Mouse (Mus musculus): ENCODE results near the gene Irf2.

The Irf2 gene

DNA sequence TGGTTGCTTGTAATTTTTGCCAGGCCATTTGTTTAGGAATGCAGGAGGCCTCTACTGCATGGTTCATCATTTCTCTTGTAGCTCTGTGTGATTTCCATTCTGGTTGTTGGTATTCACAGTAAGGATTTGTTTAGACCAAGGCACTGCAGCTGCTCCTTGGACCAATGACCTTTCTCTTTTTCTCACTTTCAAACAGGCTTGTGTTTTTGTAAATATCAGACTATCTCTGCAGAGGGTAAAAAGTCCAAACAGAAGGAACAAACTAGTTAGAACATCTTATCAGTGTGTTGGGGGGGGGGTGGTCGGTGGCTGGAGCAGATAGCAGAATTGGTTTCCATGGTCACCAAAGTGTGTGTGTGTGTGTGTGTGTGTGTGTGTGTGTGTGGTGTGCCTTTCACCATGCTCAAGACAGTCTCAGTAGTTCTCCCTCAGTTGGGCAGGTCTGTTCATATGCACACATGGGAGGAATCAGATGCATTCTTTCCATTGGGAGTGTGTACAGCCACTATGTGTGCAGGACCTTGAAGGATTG lies 61.7 kb downstream of the Irf2 start:
- no peak for DNase-seq (ENCODE audit: low spot score in 2 of 2)

DNA sequence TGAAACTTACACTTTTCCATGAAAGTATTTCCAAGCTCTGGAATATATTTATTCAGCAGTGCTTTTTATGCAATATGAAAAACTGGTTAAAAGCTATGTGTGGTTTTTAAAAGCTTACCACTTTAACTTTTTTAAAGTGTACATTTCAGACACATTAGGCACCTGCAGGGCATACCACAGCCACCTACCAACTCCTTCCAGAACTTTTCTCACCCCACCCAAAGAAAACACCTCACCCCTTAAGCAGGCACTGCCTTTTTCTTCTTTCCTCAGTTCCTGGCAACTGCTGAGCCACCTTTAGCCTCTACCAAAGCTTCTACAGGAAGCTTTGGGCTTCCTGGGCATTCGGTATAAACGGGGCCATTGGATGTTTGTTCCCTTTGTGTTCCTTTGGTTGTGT lies 62.5 kb downstream of the Irf2 start:
- DNase-seq (ENCODE audit: low spot score in 2 of 2): no peak

DNA sequence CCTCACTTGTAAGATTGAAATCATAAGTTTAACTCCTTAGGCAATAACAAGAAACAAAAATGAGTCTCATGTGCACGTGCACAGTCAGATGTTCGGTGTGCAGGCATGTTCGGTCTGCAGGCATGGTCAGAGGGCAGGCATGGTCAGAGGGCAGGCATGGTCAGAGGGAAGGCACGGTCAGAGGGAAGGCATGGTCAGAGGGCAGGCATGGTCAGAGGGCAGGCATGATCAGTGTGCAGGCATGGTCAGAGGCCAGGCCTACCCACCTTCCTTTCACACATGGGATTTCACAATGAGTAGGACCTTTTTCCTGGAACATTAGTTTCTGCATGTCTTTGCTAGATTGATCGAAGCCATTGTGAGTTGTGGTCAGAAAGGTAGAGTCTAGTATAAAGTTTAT lies 65.2 kb downstream of the Irf2 start:
- DNase-seq (ENCODE audit: low spot score in 2 of 2): no peak

DNA sequence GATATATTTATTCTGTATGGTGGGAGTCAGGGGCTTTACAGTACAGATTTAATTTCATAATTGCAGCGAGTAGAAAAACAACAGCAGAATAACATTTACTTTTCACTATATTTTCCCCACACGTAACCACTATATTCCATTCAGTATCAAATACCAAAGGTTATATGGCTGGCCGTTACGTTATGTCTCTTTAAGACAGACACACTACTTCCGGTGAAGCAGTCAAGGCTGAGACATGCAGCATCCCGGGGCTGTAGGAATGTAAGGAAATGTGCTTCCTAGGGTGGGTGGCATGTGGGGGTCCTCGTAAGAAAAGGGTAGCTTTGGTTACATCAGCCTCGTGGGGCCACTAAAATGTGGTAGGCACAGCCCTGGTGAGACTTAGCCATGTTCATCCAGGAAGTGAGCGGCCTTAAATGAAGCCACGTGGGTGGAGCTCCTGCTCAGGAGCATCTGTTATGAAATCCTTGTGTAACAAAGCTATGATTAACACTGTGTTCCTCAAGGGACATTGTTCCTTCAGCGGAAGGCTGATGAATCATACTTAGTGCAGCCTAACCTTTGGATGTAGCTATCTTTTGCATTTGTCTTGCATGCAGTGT lies 71.6 kb downstream of the Irf2 start:
- DNase-seq (ENCODE audit: low spot score in 2 of 2): no peak

DNA sequence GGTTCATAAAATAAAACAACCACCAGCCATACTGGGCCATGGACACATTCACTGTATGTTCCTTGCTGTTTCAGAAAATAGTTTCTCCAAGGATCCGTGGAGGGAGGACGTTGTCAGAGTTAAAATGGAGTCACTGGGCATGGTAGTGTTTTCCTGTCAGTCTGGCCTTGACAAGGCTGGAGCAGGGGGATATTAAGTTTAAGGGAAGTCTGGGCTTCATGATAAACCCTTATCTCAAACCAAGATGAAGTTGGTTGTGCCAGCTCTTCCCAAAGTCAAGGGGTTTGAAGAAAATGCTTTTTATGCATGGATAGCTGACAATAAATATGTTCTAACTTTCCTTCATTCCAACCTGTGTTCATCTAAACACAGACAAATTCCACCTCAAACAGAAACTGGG lies 72.4 kb downstream of the Irf2 start:
- DNase-seq (ENCODE audit: low spot score in 2 of 2): no peak

DNA sequence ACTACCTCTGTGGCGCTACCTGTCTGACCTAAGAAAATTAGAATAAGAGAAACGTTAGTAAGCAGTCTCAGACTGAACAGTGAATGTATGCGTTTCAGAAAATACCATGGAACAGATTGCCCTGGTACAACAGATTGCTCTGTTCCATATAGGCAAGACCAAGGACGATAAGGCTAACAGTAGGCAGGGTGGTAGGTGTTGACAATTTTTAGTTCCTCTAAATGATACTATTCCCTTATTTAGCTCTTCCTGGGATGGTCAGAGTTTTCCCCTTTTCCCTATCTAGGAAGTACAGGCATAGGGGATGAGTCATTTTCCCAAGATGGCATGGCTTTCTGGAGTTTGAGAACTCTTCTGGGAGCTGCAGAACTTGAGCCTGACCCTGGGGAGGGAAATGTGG lies 73.4 kb downstream of the Irf2 start:
- no peak for DNase-seq (ENCODE audit: low spot score in 2 of 2)

DNA sequence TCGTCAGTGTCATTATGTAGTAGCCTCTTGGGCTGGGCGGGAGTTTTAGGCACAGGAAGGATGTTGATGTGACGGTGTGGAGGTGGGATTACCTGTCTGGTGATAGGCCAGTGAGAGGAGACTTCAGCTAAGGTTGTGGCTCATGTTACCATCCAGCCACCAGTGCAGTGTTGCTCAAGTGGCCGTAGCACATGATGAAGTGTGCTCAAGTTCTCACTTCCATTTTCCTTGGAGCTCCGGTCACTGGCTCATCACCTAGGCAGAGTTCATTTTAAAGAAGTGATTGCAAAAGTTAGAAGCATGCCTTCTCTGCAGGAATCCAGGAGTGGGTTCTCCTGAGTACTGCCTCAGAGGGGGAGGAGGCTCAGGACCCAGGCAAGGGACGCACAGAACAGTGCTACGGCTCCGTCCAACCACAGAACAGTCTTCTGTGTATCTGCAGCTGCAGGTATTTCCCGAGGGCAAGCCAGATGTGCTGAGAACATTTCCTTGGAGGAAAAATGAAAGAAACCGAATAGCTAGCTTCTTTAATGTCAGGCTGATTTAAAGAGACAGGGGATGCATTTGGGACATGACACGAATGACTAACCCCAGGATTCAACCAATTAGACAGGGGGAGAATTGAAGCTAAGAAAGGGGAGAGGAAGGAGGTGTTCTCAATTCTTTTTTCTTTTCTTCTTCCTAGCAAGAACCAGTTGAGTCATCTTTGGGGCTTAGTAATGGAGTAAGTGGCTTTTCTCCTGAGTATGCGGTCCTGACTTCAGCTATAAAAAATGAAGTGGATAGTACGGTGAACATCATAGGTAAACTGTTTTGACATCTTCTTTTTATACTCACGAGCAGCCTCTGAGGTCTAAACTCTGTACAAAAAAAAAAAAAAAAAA lies 78.8 kb downstream of the Irf2 start:
- DNase-seq (ENCODE audit: low spot score in 2 of 2): no peak

DNA sequence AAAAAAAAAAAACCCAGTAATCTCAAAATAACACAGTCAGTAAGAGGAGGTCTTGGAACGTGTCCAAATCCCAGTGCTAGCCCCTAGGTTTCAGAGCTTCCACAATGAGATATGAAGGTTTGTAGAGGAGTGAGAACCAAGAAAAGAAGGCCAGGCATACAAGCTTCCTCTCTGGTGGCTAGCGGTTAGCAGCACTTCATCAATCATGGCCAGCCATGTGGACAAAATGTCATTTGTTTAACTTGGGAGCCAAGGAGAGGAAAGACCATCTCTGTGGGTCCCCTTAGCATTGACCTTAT lies 79.4 kb downstream of the Irf2 start:
- DNase-seq (ENCODE audit: low spot score in 2 of 2): no peak

DNA sequence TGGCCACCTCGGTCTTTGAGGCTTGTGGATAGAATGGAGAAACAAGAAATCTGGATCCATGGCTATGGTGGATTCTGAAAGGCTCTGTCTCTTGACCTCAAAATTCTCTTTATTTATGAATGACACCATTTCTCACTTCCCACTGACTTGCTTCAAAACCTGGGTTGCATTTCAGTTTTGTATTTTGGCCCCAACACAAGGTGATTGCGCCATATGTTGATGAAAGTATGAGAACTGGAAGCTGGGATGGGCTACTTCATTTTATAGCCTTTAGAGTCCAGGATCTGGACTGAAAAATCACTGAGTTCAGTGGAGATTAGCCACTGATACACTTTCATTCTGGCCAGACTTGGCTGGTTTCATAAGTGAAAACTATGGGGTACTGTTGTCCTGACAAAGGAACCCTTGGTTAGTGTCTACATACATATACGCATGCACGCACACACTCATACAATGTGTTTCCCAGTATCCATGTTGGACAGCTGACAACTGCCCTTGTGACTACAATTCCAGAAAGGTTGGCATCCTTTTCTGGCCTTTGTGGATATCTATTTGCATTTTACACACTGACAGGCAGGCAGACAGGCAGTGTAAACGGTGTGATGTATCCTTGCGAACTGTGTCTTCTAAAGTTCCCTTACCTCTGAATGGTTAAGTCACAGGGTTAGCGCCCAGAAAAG lies 89.3 kb downstream of the Irf2 start:
- DNase-seq (ENCODE audit: low spot score in 2 of 2): no peak

DNA sequence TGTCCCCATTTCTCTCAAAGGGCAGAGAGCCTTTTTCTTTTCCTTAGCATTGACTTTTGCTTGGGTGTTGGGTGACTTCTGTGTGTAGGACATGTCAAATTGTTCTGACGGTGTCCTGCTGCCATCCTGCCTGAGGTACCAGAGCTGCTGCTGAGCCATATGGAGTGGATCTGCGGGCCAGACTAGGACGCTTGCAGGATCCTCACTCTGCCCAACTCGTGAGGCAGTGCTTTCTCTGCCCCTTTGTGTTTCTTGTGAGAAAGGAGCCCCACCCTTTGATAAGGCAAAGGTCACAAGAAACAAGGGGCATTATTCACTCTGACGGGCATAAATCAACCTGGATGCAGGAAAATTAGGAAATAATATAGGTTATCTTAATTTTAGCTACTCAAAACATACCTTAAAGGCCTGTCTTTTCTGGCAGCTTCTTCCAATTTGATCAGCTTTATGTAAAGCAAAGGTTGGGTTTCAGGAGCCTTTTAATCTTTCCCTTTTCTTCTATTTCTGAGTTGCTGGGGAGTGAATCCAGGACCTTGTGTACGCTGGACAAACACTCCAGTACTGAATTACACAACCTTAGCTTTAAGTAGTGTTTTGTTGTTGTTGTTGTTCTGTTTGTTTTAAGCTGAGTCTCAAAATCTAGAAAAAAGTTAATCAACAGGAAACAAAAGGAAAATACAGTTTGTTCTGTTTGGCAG lies 90.0 kb downstream of the Irf2 start:
- no peak for DNase-seq (ENCODE audit: low spot score in 2 of 2)

DNA sequence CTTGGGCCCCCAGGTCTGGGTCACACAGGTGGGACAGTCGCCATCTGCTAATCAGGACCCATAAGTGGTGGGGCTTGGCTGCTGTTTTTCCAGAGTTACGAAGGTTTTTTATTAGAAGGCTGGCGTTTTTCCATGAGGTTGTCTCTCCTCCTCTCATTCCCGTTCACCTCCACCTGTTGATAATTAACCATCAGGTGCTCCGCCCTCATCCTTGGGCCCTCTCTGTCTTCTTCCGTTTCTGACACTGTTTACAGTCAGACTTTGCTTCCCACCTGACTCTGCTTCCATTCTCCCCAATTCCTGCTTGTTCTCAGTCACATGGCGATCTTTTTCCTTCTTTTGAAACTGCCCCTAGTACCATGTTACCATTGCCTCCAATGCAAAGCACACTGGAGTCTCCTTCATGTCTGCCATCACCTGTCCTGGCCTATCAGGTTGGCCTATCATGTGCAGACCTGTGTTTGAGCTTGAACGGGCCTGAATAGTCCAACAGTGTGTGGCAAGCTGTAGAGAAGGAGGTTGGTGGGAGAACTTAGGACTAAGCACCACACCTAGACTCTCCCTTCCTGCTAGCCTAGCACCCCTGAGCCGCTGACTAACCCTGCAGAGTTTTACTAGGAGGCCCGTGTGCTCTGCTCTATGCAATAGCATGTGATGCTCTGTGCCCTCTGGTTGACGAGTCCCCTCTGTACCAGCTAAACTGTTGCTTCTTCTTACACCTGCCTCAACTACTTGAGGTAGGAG lies 90.8 kb downstream of the Irf2 start:
- no peak for DNase-seq (ENCODE audit: low spot score in 2 of 2)

DNA sequence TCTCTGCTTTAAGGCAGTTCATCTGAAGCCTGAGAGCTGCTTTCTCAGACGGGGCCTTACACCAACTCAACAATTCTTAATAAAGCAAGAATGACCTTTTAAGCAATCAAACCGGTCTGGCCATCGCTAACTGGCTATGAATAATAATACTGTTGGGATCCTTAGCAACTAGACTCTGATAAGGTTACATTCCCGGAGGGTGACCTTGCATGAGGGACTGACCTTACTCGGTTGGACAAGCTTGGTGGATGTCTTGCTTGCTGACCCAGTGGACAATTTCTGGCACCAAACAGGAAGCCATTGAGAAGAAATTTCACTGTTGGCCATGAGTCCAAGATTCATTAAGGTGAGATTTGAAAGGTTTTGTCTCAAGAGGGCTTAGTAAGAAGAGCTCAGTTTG lies 92.4 kb downstream of the Irf2 start:
- no peak for DNase-seq (ENCODE audit: low spot score in 2 of 2)

DNA sequence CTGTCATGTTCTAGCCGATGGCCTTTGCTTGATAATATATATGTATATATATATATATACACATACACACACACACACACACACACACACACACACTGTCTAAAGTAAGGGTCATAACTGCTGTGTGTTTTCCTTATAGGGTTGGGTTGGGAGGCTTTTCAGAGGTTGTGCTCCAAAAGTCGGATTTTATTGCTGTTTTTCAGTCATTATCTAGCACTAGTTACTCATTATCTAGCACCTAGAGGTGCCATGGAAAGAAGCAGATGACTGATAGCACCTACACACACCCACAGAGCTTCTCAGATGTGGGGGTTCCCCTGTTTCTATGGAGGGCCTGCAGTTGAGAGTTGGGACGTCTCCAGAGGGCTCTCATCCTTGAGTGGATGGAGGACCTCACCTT lies 92.9 kb downstream of the Irf2 start:
- no peak for DNase-seq (ENCODE audit: low spot score in 2 of 2)

DNA sequence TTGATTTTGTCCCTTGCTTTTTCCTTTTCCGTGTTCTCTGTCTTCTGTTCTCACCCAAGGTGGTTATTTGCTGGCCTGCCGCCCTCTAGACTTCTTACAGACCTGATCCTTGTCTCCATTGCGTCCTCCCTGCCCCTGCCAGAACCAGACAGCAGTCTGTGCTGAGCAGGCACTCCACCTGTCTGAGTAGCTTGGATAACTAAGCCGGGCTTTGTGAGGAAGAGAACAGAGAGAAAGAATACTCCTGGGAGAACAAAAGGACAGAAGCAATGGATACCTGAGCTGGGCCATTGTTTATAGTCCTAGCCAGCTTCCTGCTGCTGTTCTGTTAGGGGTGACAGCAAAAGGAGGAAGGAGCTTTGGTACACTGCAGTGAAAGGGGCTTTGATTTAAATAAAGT lies 94.2 kb downstream of the Irf2 start:
- no peak for DNase-seq (ENCODE audit: low spot score in 2 of 2)

DNA sequence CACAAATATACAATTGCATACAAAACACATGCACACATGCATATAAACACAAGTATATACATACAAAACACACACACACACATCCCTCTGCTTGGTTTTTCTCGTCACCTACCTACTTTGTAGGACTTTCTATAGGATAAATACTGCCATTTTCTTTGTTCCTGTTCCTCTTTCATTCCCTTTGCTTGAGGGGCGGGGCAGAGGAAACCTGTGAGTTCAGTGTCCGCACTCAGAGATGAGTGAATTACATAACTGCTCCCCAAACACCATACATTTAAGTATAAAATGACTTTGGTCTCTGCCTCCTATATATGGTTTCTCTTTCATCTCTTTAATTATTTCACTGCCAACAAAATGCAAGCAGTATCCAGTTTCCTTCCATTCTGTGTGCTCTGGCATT lies 94.9 kb downstream of the Irf2 start:
- no peak for DNase-seq (ENCODE audit: low spot score in 2 of 2)

DNA sequence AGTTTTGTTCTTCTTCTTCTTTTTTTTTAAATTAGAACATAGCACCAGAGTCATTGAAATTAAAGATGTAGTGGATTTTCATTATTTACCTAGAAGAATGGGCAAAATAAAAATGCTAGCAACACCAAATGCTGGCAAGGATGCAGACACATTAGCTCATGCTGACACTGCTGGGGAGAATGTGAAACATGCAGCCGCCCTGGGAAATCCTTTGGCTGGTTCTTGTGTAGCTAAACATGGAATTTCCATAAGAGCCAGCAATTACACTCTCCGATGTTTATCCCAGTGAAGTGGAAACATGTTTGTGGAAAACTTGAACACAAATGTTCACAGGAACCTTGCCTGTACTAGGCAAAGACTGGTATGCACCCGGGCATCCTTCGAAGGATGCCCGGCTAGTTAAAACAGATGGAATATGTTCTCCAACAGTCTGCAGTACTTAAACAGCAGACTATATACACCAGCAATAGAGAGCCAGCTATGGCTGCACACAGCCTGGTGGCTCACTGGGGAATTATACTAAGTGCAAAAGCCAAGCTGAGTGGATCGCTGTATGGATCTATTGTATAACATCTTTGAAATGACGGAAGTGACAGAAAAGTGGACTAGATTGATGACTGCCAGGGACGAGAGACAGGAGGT lies 96.6 kb downstream of the Irf2 start:
- DNase-seq (ENCODE audit: low spot score in 2 of 2): no peak

DNA sequence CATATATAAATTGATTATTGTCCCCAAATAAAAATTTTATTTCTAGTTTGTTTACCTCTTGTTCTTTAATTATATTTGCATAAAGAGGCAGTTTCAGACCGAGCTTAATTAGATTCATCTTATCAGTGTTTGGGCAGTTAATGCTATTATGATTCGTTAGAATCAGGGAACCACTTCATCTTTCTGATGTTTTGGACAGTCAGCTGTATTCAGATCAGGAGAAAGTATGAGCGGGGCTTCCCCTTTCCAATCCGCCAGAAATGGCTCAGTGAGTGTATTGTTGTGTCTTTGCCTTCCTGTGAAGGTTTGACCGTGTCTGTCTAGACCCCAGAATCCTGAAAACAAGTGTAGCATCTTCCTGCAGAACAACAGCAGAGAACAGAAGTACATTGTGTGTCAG lies 97.4 kb downstream of the Irf2 start:
- no peak for DNase-seq (ENCODE audit: low spot score in 2 of 2)

DNA sequence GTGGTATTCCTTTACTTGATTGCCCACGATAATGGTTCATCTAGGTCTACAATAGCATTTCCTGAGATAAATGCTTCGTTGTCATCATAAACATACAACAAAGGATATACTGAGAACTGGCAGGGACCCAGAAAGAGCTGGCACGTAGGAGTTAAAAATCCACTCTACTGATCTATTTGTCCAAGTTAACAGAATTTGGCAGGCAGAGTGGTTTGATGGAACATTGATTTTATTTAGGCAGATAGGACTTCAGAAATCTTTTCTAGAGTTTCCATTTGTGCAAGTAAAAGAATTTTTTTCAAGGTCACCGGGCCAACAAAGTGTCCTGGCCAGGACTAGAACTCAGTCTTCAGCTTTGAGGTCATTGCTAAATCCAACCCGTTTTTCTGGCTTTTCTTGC lies 98.5 kb downstream of the Irf2 start:
- DNase-seq (ENCODE audit: low spot score in 2 of 2): no peak

DNA sequence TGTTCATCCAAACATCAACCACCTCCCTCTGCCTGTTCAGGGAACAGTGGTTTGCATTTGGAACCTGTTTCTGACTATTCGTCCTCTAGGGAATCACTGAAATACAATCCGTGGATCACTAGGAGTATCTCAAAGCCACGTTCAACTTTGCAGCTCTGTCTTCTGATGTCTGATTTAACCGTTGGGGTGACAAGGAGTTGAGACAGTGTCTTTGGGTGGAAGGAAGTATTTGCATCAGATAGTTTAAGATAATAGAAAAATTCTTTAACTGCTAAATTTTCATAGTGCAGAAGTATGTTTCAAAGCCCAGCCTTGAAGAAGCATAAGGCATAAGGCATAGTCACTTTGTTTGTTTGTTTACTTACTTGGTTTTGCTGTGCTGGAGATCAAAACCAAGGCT lies 100.9 kb downstream of the Irf2 start:
- DNase-seq (ENCODE audit: low spot score in 2 of 2): no peak

DNA sequence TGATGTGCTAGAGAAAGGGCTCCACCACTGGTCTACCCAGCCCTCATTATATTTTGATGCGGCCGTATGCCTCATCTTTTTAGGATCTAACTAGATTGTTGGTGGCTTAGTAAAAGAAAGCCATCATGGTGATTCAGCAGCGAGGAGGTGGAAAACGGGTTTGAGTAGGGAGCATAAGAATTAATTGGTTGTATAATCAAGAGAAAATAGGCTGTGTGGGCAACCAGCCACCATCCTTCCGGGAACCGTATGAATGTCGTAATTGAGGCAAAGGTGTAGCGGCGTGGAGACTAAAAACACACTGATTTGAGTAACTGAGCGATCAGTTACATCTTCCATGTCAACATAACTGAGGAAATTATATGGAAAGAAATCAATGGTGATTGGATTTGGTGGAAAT lies 101.3 kb downstream of the Irf2 start:
- no peak for DNase-seq (ENCODE audit: low spot score in 2 of 2)

DNA sequence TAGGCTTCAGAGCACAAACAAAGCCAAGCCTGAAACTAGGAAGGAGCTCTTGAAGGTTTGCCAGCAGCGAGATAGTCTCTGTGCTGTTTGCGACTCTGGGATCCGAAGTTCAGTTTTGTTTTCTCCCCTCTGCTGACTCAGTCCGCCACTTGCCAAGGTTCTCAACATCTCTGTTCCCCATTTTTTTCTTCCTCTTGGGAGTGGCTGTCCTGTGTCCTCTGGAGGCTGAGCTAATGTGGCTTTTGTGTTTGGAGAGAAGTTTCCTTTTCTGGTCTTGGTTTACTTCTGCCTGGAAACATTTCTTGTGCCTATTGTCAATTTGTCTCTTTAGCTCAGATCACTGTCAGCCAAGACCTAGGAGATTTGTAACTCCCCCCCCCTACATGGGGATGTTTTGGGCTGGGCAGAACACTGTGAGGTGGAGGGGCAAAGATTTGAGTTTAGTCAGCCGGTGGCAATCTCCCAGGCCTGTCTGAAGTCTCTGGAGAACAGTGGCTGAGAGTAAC lies 103.2 kb downstream of the Irf2 start:
- no peak for DNase-seq (ENCODE audit: low spot score in 2 of 2)

Data from natural killer cell, adult 2 months (primary cell).